Mouse (Mus musculus): ENCODE measurements around the gene 2210011C24Rik. TPM values are rescaled to one million over a fixed set of nuclear protein-coding genes. Genes with fewer than 3 reads are reported as not detected.

The 2210011C24Rik gene
- total and polyA plus RNA-seq, 2 experiments from 2014 or later: 0.48 TPM; not detected in 1

- DNase-seq (ENCODE audit: low spot score) (peak; percentile 63), ATAC-seq (ENCODE audit: insufficient read depth, low read depth) (peak; percentile 77)
- WGBS: 4% methylated on average over 40 of the region's 40 CpGs
- Histone ChIP-seq H3K4me1 (ENCODE audit: control insufficient read depth, insufficient read depth) (peaks cover 15% of the 10 kb centered on the region), H3K4me3 (ENCODE audit: low read depth, low read length) (peak within 1 kb of the TSS; percentile 39), H3K4me2 (ENCODE audit: low read depth, low read length) (peak within 1 kb of the TSS; percentile 66), H3K9ac (replicated peaks; ENCODE audit: low read depth, low read length) (peak within 1 kb of the TSS; percentile 15; the same call in 1 of the 2 replicates), H3K27me3 (ENCODE audit: control insufficient read depth, insufficient read depth, low read length) (peaks cover 28% of the 10 kb centered on the region), H3K9me3 (replicated peaks; ENCODE audit: control insufficient read depth, low read length) (no peaks in the 10 kb centered on the region), H3K27ac (ENCODE audit: low read depth) (0 out of 2 replicates have a peak within 1 kb of the TSS, but pooled peaks have one; percentile 5), H3K36me3 (replicated peaks; ENCODE audit: control insufficient read depth, insufficient read depth, low read length) (no peaks in the 10 kb centered on the region)
- TF ChIP-seq CTCF (IDR thresholded peaks at IDR 0.05; ENCODE audit: low read depth) (peak; percentile 65), EP300 (IDR thresholded peaks at IDR 0.05; ENCODE audit: low read depth) (no peak)
These were observed 30.3 kb upstream of the 2210011C24Rik start, which contains the start of gene Il27ra for GRCm38 (mm10) chr8:84042066-84042947. Gene Il27ra, minus strand, starts transcription at chr8:84042589.

- H3K27me3 ChIP-seq (ENCODE audit: control insufficient read depth, insufficient read depth, low read length): peaks cover 14% of the 10 kb centered on the region
These were observed 27.1 kb upstream of the 2210011C24Rik start for GRCm38 (mm10) chr8:84039050-84039449.

DNA sequence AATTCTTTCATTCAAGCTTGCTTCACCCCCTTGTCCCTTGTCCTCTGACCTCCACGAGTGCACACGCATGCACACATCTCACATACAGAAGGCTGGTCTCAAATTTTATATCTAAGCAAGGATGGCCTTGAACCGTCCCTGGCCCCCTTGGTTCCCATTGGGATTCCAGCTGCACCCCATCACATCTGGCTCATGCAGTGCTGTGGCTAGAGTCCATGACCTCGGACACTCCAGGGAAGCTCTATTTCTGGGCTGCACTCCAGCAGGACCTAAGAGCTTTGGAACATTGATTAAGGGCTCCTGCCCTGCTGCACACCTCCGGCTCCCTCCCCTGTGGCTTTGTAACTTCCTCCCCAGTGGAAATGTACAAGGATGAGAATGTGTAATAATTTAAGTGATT, 26.0 kb upstream of the 2210011C24Rik start:
- 39% methylated on average over 5 of the region's 5 CpGs for WGBS
- Histone ChIP-seq H3K4me1 (ENCODE audit: control insufficient read depth, insufficient read depth) (peaks cover 15% of the 10 kb centered on the region), H3K9ac (replicated peaks; ENCODE audit: low read depth, low read length) (no peak overlapping the region), H3K36me3 (replicated peaks; ENCODE audit: control insufficient read depth, insufficient read depth, low read length) (no peaks in the 10 kb centered on the region), H3K4me3 (ENCODE audit: low read depth, low read length) (no peak overlapping the region), H3K9me3 (replicated peaks; ENCODE audit: control insufficient read depth, low read length) (no peaks in the 10 kb centered on the region), H3K4me2 (ENCODE audit: low read depth, low read length) (no peak overlapping the region), H3K27ac (ENCODE audit: low read depth) (no peak overlapping the region), H3K27me3 (ENCODE audit: control insufficient read depth, insufficient read depth, low read length) (peaks cover 3% of the 10 kb centered on the region)
- TF ChIP-seq CTCF (IDR thresholded peaks at IDR 0.05; ENCODE audit: low read depth) (no peak), EP300 (IDR thresholded peaks at IDR 0.05; ENCODE audit: low read depth) (no peak)
- DNase-seq (ENCODE audit: low spot score) (no peak), ATAC-seq (ENCODE audit: insufficient read depth, low read depth) (no peak)

More at GRCm38 (mm10) chr8:84039050-84039449, 27.1 kb upstream of the 2210011C24Rik start:
- Histone ChIP-seq H3K4me2 (ENCODE audit: low read depth, low read length) (no peak overlapping the region), H3K36me3 (replicated peaks; ENCODE audit: control insufficient read depth, insufficient read depth, low read length) (no peaks in the 10 kb centered on the region), H3K4me3 (ENCODE audit: low read depth, low read length) (no peak overlapping the region), H3K4me1 (ENCODE audit: control insufficient read depth, insufficient read depth) (peaks cover 15% of the 10 kb centered on the region), H3K9ac (replicated peaks; ENCODE audit: low read depth, low read length) (no peak overlapping the region), H3K9me3 (replicated peaks; ENCODE audit: control insufficient read depth, low read length) (no peaks in the 10 kb centered on the region), H3K27ac (ENCODE audit: low read depth) (no peak overlapping the region)
- TF ChIP-seq CTCF (IDR thresholded peaks at IDR 0.05; ENCODE audit: low read depth): peak; percentile 87
- no peak for TF ChIP-seq EP300 (IDR thresholded peaks at IDR 0.05; ENCODE audit: low read depth)
- peak; percentile 79 for DNase-seq (ENCODE audit: low spot score)
- no peak; the same call in 1 of the 2 replicates for ATAC-seq (ENCODE audit: insufficient read depth, low read depth)
- 5% methylated on average over 5 of the region's 5 CpGs for WGBS

- H3K36me3 ChIP-seq (replicated peaks; ENCODE audit: control insufficient read depth, insufficient read depth, low read length): no peaks in the 10 kb centered on the region
- no peak for ATAC-seq (ENCODE audit: insufficient read depth, low read depth)
- WGBS: 78% methylated on average over 4 of the region's 4 CpGs
These were observed 20.8 kb upstream of the 2210011C24Rik start for GRCm38 (mm10) chr8:84032777-84033176.

DNA sequence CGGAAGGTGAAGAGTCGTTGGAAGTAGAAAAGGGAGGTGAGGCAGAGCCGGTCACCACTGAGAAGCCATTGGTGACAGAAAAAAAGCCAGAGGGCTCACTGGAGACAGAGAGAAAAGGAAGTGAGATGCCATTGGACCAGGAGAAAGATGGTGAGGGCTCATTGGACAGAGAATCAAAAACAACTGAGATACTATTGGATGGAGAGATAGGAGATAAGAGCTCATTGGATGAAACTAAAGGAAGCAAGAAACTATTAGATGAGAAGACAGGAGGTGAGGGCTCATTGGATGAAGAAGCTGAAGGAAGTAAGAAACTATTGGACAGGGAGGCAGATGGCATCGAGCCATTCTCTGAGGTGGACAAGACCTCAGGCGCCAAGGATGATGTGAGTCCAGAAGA, 17.3 kb upstream of the 2210011C24Rik start:
- no peak overlapping the region for H3K4me3 ChIP-seq (ENCODE audit: low read depth, low read length)
- DNase-seq (ENCODE audit: low spot score): no peak
- 75% methylated on average over 5 of the region's 5 CpGs for WGBS
- H3K9me3 ChIP-seq (replicated peaks; ENCODE audit: control insufficient read depth, low read length): no peaks in the 10 kb centered on the region
- H3K27me3 ChIP-seq (ENCODE audit: control insufficient read depth, insufficient read depth, low read length): peaks cover 28% of the 10 kb centered on the region
- no peak overlapping the region for H3K4me2 ChIP-seq (ENCODE audit: low read depth, low read length)
- H3K27ac ChIP-seq (ENCODE audit: low read depth): no peak overlapping the region
- no peak for ATAC-seq (ENCODE audit: insufficient read depth, low read depth)
- H3K9ac ChIP-seq (replicated peaks; ENCODE audit: low read depth, low read length): no peak overlapping the region
- TF ChIP-seq EP300 (IDR thresholded peaks at IDR 0.05; ENCODE audit: low read depth) (no peak), CTCF (IDR thresholded peaks at IDR 0.05; ENCODE audit: low read depth) (no peak)
- H3K36me3 ChIP-seq (replicated peaks; ENCODE audit: control insufficient read depth, insufficient read depth, low read length): no peaks in the 10 kb centered on the region
- H3K4me1 ChIP-seq (ENCODE audit: control insufficient read depth, insufficient read depth): peaks cover 8% of the 10 kb centered on the region; the same call in 1 of the 2 replicates

More at GRCm38 (mm10) chr8:84032777-84033176, 20.8 kb upstream of the 2210011C24Rik start:
- Histone ChIP-seq H3K4me1 (ENCODE audit: control insufficient read depth, insufficient read depth) (no peaks in the 10 kb centered on the region), H3K9ac (replicated peaks; ENCODE audit: low read depth, low read length) (no peak overlapping the region), H3K27me3 (ENCODE audit: control insufficient read depth, insufficient read depth, low read length) (peaks cover 4% of the 10 kb centered on the region; the same call in 1 of the 2 replicates), H3K27ac (ENCODE audit: low read depth) (no peak overlapping the region), H3K4me2 (ENCODE audit: low read depth, low read length) (no peak overlapping the region), H3K9me3 (replicated peaks; ENCODE audit: control insufficient read depth, low read length) (no peaks in the 10 kb centered on the region), H3K4me3 (ENCODE audit: low read depth, low read length) (no peak overlapping the region)
- no peak for DNase-seq (ENCODE audit: low spot score)
- TF ChIP-seq EP300 (IDR thresholded peaks at IDR 0.05; ENCODE audit: low read depth) (no peak), CTCF (IDR thresholded peaks at IDR 0.05; ENCODE audit: low read depth) (no peak)

Measured in heart, postnatal 0 days (tissue).